Mouse (Mus musculus): Measurements from ENCODE around the gene 2900026A02Rik. TPM values are rescaled to one million over a fixed set of nuclear protein-coding genes. Genes with fewer than 3 reads are reported as not detected.
A peak's percentile ranks its signal among the peaks of the same experiment; 100 is the strongest.

2900026A02Rik gene
- total RNA-seq, 4 experiments from 2014 or later: 21.3 to 26.3 (median 23.9) TPM

DNA sequence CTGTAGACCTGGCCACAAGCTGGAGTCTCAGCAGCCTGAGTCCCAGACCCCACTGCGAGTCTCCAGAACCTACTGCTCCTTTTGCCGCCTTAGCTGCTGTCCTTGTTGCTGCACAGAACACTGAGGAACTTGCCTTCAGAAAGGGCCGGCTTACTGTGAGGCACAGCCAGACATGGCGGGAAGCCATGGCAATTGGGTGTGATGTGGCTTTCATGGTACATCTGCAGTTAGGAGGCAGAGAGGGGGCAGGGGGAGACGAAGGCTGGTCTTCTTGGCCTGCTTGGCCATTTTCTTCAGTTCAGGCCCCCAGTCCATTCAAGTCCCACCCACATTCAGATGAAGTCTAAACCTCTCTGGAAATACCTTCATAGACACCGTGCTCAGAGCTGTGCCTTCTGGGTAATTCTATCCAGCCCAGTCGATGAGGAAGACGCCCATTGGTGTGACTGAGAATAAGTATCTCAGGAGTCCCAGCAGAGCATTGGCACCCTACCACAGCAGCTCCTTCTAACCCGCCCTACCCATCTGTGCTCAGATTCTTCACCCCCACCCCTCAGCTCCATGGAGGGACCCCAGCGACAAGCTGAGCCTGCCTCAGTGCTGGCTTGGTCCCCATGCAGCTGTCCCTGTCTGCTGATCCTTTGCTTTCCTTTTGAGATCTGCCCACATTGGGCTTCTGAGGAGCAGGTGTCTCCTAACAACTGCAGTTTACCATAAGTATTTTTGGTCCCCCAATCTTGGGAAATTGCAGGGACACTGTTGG lies 175.3 kb downstream of the 2900026A02Rik start:
- no peak for DNase-seq (ENCODE audit: low spot score in 2 of 2)

DNA sequence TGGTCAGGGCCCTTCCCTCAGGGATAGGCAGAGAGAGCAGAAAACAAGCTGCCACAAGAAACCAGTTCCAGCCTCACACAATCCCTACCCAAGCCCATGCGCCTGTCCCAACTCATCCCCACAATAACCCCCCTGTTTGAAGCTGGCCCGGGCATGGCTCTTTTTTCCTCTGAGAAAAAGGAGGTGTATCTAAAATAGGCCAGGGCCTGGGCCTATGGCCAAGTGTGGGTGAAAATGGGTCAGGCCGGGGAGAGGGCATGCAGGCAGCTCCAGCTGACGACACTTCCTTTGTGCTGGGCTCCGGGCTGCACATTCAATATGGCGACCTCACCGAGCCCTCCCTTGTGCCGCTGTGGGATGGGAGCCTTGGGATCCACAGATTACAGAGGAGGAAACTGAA lies 177.5 kb downstream of the 2900026A02Rik start:
- peak; percentile 36 to 59 for DNase-seq (ENCODE audit: low spot score in 2 of 2)

DNA sequence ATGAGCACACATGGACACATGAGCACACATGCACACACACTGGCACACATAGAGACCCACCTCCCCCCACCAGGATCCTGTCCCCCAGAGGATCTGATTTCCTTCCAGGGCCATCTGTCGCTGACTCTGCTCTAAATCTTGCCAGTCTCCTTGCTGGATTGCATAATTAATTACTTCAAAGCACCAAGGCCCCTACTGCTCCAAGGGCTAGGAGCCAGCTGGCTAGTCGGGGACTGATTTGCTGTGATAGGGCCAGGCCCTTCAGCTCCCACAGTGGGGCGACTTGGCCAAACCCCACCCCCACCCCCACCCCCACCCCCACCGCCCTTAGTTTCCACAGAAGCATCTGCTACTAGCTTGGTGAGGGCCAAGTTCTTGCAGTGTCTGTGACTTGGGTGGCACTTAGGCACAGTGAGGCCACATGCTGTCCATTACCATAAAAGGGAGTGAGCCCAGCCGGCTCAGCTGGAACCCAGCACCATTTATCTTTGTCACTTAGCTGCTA lies 179.4 kb downstream of the 2900026A02Rik start:
- peak; percentile 37 to 78 for DNase-seq (ENCODE audit: low spot score in 2 of 2)

- DNase-seq (ENCODE audit: low spot score in 2 of 2): no peak
Measured at GRCm38 (mm10) chr5:113040776-113041175, 180.3 kb downstream of the 2900026A02Rik start.

- DNase-seq (ENCODE audit: low spot score in 2 of 2): no peak
Measured at GRCm38 (mm10) chr5:113038601-113039000, 182.4 kb downstream of the 2900026A02Rik start.

Other genes with a start within 250 kb of the 2900026A02Rik start
- 1 to 10 TPM; 5.0 to 7.0 (median 5.4) TPM for gene Grk3, start 205.4 kb downstream of the 2900026A02Rik start, total RNA-seq (2022)
- gene Crybb2, start 151.1 kb downstream of the 2900026A02Rik start, total RNA-seq (2022): not detected
- gene Crybb3, start 139.7 kb downstream of the 2900026A02Rik start, total RNA-seq (2022): under 1 TPM in 2 of 4 experiments, not detected in 2; 0.41 to 0.83 TPM
- gene Tmem211, start 5.7 kb upstream of the 2900026A02Rik start, total RNA-seq (2022): not detected
- under 1 TPM; 0.29 to 0.58 (median 0.42) TPM for gene Sgsm1, start 89.5 kb upstream of the 2900026A02Rik start, total RNA-seq (2022)
- gene Aym1, start 136.1 kb upstream of the 2900026A02Rik start, total RNA-seq (2022): not detected